Mouse (Mus musculus) Patski (cell line): ENCODE data around the gene Utp14b. TPM values are rescaled to one million over a fixed set of nuclear protein-coding genes. Genes with fewer than 3 reads are reported as not detected.
A peak's percentile ranks its signal among the peaks of the same experiment; 100 is the strongest.

Experiments
- ATAC-seq: fragments of 100-300 bp; one replicate; pipeline ENCODE4 v1.8.0; 2021
- CTCF ChIA-PET: fragments of 350-600 bp; sonication (Branson Sonifier 250); formaldehyde crosslinking; loops from one replicate; lab custom pipeline; 2022; ENCODE audit warnings: inconsistent platforms; lab: Charles Lee
- POLR2A ChIA-PET: fragments of 350-600 bp; sonication (Branson Sonifier 250); formaldehyde crosslinking; loops from one replicate; lab custom pipeline; 2022; ENCODE audit warnings: antibody characterized with exemption, inconsistent platforms; lab: Charles Lee
- DNase-seq: peaks from one replicate; pipeline ENCODE4 v3.0.0-alpha.2; 2011; ENCODE audit warnings: low read depth, low spot score
- H3K27me3 ChIP-seq: fragments of 371-371 bp; one replicate; pipeline ENCODE4 v1.5.1; 2021
- CTCF ChIP-seq: fragments of 100-300 bp; IDR thresholded peaks from one replicate; pipeline ENCODE4 v1.5.1; 2021
- in situ Hi-C: fragments of 300-500 bp; cut with MboI; formaldehyde crosslinking; loops from 3 replicates; pipeline ENCODE4 v1.11.1; 2018; ENCODE audit warnings: low pct_unique_long_range_greater_than_20kb, mixed read lengths
- polyA plus RNA-seq: library from polyadenylated mRNA; unstranded; gene quantifications from one replicate; pipeline ENCODE4 v1.2.3, GENCODE M21; 2021

Gene Utp14b
- polyA plus RNA-seq, result 1.5 TPM

- CTCF ChIA-PET, result no interaction called here
- ATAC-seq, result peak; percentile 99
- peaks cover 2% of the 10 kb centered on the region for H3K27me3 ChIP-seq
- no peak for TF ChIP-seq CTCF
- POLR2A ChIA-PET, result interaction anchor here (1.4 kb wide), 1 partner anchor 9 kb away, joined by 3 read pairs; no protein-coding TSS in a partner anchor
- DNase-seq, result peak; percentile 49
- in situ Hi-C loops, result no loop called here
Observed at GRCm38 (mm10) chr1:78657671-78658440, at the start of gene Utp14b, which contains the start of gene Acsl3. Gene Utp14b (plus strand): TSS chr1:78658038. Gene Acsl3 (plus strand): TSS chr1:78657825.

DNA sequence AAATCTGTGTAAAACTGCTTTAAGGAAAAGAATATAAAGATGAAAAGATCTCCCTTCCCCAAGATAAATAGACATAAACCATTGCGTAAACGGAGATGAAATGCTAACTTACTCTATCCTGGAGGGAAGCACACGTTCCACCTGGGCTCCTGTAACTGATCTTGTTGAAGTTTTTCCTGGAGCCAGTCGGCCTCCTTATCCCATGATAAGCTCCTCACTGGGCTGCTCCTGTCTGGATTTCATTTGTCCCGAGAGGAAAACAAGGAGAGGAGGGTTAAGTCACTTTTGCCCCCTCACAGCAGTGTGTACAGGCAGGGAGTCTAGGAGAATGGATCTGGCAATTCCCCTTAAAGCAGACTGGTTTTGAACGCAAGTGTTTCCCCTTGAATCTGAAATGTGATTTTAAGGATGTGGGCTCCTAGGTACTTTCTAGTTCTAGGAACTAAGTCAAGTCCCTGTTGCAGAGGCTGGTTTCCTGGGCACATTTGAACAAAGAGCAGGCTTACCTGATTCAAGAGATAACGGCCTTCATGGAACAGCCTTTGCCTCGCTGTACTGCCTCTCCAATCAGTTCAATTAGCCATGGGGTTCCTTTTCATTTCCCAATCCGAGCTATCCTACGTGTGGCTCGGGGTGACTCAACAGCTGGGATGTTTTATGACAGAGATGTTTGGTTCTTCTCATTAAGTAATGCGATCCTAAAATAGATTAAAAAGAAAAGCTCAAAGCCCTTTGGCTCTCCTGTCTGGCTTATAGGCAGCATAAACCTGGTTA is 48.5 kb upstream of the Utp14b start:
- H3K27me3 ChIP-seq, result no peaks in the 10 kb centered on the region
- no peak for TF ChIP-seq CTCF
- DNase-seq (no peak), ATAC-seq (no peak)
- ChIA-PET CTCF (no interaction called here), POLR2A (interaction anchor here (0.6 kb wide), 1 partner anchor 225 kb away, joined by 4 read pairs; no protein-coding TSS in a partner anchor)
- in situ Hi-C loops, result no loop called here

DNA sequence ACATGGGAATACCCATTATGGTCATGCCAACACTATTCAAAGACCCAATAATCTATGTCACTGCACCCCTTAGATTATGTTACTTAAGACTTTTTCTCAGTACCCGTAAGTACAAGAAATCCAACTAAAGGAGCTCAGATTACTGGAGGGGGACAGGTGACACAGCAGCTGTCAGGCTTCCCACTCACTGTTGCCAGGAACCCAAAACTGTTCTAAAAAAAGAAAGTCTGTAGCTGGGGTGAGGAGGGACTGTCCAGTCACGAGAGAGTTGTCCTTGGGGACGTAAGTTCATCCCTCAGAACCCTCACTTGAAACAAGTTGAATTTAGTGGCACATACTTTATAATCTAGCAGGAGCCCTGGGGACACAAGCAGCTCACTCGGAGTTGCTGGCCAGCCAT is 46.8 kb upstream of the Utp14b start:
- POLR2A ChIA-PET, result no interaction called here
- in situ Hi-C loops, result no loop called here
- ATAC-seq (no peak), DNase-seq (no peak)
- TF ChIP-seq CTCF, result no peak
- CTCF ChIA-PET, result interaction anchor here (1.4 kb wide), 1 partner anchor 12 kb away, joined by 3 read pairs; no protein-coding TSS in a partner anchor
- H3K27me3 ChIP-seq, result no peaks in the 10 kb centered on the region

- DNase-seq (no peak), ATAC-seq (no peak)
- POLR2A ChIA-PET, result no interaction called here
- in situ Hi-C loops, result no loop called here
- H3K27me3 ChIP-seq, result no peaks in the 10 kb centered on the region
- no peak for TF ChIP-seq CTCF
- CTCF ChIA-PET, result no interaction called here
Observed at GRCm38 (mm10) chr1:78612959-78613358, 44.9 kb upstream of the Utp14b start.

DNA sequence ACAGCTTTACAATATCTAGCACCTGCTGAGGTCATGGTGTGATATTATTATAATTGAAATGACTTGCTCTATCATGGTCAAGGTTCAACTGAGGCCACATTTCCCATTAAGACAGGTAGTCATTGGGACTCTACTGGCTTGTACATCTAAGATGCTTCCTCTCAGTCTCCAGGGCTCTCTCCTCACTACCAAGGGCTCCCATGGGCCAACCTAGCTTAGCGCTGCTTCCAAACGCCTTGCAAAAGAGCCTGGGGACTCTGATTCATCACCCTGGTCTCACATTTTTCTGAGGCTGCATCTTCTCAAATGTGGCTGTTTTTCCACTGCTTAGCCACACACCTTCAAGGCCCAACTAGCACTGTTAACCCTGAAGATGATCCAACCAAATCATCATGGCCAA is 33.5 kb upstream of the Utp14b start:
- H3K27me3 ChIP-seq, result no peaks in the 10 kb centered on the region
- DNase-seq (peak; percentile 55), ATAC-seq (peak; percentile 97)
- CTCF ChIA-PET, result interaction anchor here (1.0 kb wide), 1 partner anchor 19 kb away, joined by 3 read pairs; no protein-coding TSS in a partner anchor
- POLR2A ChIA-PET, result no interaction called here
- in situ Hi-C loops, result no loop called here
- no peak for TF ChIP-seq CTCF

- CTCF ChIA-PET, result no interaction called here
- no peak for ATAC-seq
Observed at GRCm38 (mm10) chr1:78634486-78634885, 23.4 kb upstream of the Utp14b start.

DNA sequence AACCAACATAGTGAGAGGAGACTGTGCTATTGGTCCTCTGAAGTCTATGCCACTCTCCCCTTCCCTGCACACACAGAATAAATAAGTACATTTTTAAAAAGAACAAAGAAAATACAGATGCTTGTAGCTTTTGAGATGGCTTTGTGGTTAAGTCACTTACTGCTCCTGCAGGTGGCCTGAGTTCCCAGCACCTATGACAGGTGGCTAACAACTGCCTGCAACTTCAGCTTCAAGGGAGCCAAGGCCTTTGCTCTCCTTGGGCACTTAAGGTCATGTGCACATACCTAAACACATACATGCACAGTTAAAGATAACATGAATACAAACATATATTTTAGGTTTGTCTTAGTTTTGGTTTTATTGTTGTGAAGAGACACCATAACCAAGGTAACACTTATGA is 17.0 kb upstream of the Utp14b start:
- ATAC-seq (no peak), DNase-seq (no peak)
- no peak for TF ChIP-seq CTCF
- in situ Hi-C loops, result no loop called here
- ChIA-PET CTCF (no interaction called here), POLR2A (no interaction called here)
- H3K27me3 ChIP-seq, result peaks cover 4% of the 10 kb centered on the region

More at GRCm38 (mm10) chr1:78634486-78634885, 23.4 kb upstream of the Utp14b start:
- peaks cover 4% of the 10 kb centered on the region for H3K27me3 ChIP-seq
- in situ Hi-C loops, result no loop called here
- POLR2A ChIA-PET, result interaction anchor here (0.5 kb wide), 1 partner anchor 55 kb away, joined by 3 read pairs; no protein-coding TSS in a partner anchor
- TF ChIP-seq CTCF, result no peak
- DNase-seq, result no peak

DNA sequence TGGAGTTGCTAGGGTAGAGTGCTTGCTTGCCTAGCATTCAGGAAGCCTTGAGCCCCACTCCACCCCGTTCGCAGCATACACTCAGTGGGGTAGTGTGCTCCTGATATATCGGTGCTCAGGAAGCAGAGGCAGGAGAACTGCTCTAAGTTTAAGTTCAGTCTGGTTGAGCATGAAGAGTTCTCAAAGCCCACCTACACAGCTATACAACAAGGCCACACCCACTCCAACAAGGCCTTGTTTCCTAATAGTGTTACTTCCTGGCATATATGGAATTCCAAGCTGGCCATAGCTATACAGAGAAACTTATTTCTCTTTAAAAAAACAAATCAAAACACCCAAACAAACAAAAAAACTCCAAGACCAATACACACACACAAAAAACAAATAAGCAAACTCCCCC is 16.0 kb upstream of the Utp14b start:
- CTCF ChIA-PET, result no interaction called here
- in situ Hi-C loops, result no loop called here
- no peak for TF ChIP-seq CTCF
- no peak for ATAC-seq
- POLR2A ChIA-PET, result interaction anchor here (0.6 kb wide), 1 partner anchor 38 kb away, joined by 3 read pairs; no protein-coding TSS in a partner anchor
- H3K27me3 ChIP-seq, result peaks cover 4% of the 10 kb centered on the region
- no peak for DNase-seq

DNA sequence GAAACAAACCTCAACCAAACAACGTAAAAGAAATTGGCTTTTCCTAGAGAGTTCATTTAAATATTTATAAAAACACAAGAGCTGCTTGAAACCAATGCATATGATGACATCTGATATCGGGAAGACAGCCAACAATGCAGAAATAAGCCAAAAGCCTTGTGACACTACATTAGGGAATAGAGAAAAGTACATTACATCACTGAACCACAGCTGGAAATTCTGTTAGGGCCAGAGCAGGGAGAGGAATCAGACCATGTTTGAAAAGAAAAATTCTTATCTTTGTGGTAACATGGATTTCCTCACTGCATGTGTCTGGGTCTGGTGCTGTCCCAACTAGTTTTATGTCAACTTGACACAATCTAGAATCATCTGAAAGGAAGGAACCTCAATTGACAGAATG is 15.6 kb upstream of the Utp14b start:
- H3K27me3 ChIP-seq, result peaks cover 2% of the 10 kb centered on the region
- ChIA-PET CTCF (no interaction called here), POLR2A (interaction anchor here (0.6 kb wide), 1 partner anchor 38 kb away, joined by 3 read pairs; no protein-coding TSS in a partner anchor)
- in situ Hi-C loops, result no loop called here
- no peak for TF ChIP-seq CTCF
- no peak for DNase-seq
- no peak for ATAC-seq

- TF ChIP-seq CTCF, result no peak
- POLR2A ChIA-PET, result no interaction called here
- no peaks in the 10 kb centered on the region for H3K27me3 ChIP-seq
- ATAC-seq (no peak), DNase-seq (no peak)
- in situ Hi-C loops, result no loop called here
- CTCF ChIA-PET, result no interaction called here
Observed at GRCm38 (mm10) chr1:78647317-78647885, 10.4 kb upstream of the Utp14b start.
